Mouse (Mus musculus) neutrophil, adult 59 days (primary cell): ENCODE measurements around the gene 2610002M06Rik. TPM values are rescaled to one million over a fixed set of nuclear protein-coding genes. Genes with fewer than 3 reads are reported as not detected.

Experiments used
- total RNA-seq, 2 experiments: library from RNA; stranded (reverse); gene quantifications; 1 replicate in 1 of 2; 2 replicates in 1 of 2; pipeline ENCODE4 v1.2.4; 2023

Gene 2610002M06Rik
- 1 to 10 TPM; 7.6 to 8.2 TPM for total RNA-seq

DNA sequence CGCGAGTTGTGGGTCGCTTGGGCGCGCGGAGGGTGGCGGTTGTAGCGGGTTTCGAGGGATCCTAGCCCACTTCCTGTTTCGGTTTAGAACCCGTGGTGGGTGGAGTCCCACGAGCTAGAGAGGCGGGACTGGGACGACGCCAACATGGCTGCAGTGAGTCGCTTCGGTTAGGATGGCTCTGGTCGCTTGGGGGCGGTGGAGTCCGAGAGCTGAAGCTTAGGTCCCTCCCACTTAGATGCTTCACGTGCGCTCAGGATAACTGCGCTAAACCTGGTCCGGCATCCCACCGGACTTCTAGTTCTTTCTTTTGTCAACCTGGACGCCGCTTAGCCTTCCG, at the start of gene 2610002M06Rik:
2610002M06Rik (minus strand) TSS at position 117 of the 337 bp plus-strand sequence.

GRCm38 (mm10) chrX:107792290-107792689, 23.8 kb downstream of the 2610002M06Rik start, which contains the start of gene Tent5d:
Tent5d (plus strand) TSS chrX:107792590.

Other genes with a start within 250 kb of the 2610002M06Rik start
- gene Tbx22, start 148.4 kb downstream of the 2610002M06Rik start, total RNA-seq, result not detected
- gene Tent5d, start 23.7 kb downstream of the 2610002M06Rik start, total RNA-seq, result not detected
- not detected for gene Gm732, start 132.1 kb upstream of the 2610002M06Rik start, total RNA-seq